Mouse (Mus musculus) CH12.LX (cell line): ENCODE measurements at regions not wholly inside any gene's neighbourhood (a gene's known extent, or its start where the extent isn't known, plus 50 kb on each side); places are given as distances from the start of the nearest gene placed in this dataset.

Experiments used
- CHD1 ChIP-seq: IDR thresholded peaks from 2 replicates; pipeline ENCODE4 v1.6.1; 2012; ENCODE audit warnings: low read depth, low read length, improper control_type of control experiment, inconsistent platforms
- CHD2 ChIP-seq: IDR thresholded peaks from 2 replicates; pipeline ENCODE4 v1.6.1; 2011; ENCODE audit warnings: low read length, improper control_type of control experiment
- CTCF ChIP-seq, 2 experiments: IDR thresholded peaks in 1 of 2; conservative IDR thresholded peaks in 1 of 2; 2 replicates each; pipeline ENCODE4 v1.5.1; 2011 to 2012; ENCODE audit warnings: low read depth in 2 of 2, low read length in 2 of 2, improper control_type of control experiment in 1 of 2, inconsistent platforms in 1 of 2, mild to moderate bottlenecking in 1 of 2, moderate library complexity in 1 of 2
- EP300 ChIP-seq: IDR thresholded peaks from 2 replicates; pipeline ENCODE4 v1.6.1; 2011; ENCODE audit warnings: low read length, improper control_type of control experiment
- ETS1 ChIP-seq: conservative IDR thresholded peaks from 2 replicates; pipeline ENCODE4 v1.6.1; 2012; ENCODE audit warnings: low read depth, mild to moderate bottlenecking, inconsistent platforms, low read length, improper control_type of control experiment, moderate library complexity
- MAX ChIP-seq: IDR thresholded peaks from 2 replicates; pipeline ENCODE4 v1.6.1; 2011; ENCODE audit warnings: low read length, improper control_type of control experiment
- MXI1 ChIP-seq: IDR thresholded peaks from 2 replicates; pipeline ENCODE4 v1.6.1; 2011; ENCODE audit warnings: mild to moderate bottlenecking, low read depth, low read length, improper control_type of control experiment
- MYC ChIP-seq: IDR thresholded peaks from 2 replicates; pipeline ENCODE4 v1.6.1; 2011; ENCODE audit warnings: low read depth, mild to moderate bottlenecking, improper control_type of control experiment, low read length
- POLR2A ChIP-seq: IDR thresholded peaks from 2 replicates; pipeline ENCODE4 v1.6.1; 2011; ENCODE audit warnings: low read depth, mild to moderate bottlenecking, improper control_type of control experiment, low read length
- POLR2AphosphoS2 ChIP-seq: IDR thresholded peaks from 2 replicates; pipeline ENCODE4 v1.6.1; 2011; ENCODE audit warnings: low read depth, low read length, improper control_type of control experiment
- ZMIZ1 ChIP-seq: IDR thresholded peaks from 2 replicates; pipeline ENCODE4 v1.6.1; 2012; ENCODE audit warnings: low read depth, mild to moderate bottlenecking, inconsistent platforms, low read length, improper control_type of control experiment

GRCm38 (mm10) chr14:76899331-76899730 is 137.2 kb upstream of the Ccdc122 start:
- TF ChIP-seq CTCF (conservative IDR thresholded peaks at IDR 0.05 in 1 of 2, IDR thresholded peaks at IDR 0.05 in 1 of 2; ENCODE audit: low read depth in 2 of 2, low read length in 2 of 2) (no peak), MYC (no peak), ZMIZ1 (no peak), MXI1 (no peak), CHD2 (no peak), MAX (no peak), EP300 (no peak), POLR2A (no peak), CHD1 (no peak), POLR2AphosphoS2 (no peak), ETS1 (no peak)
